Mouse (Mus musculus): Measurements from ENCODE around the gene Sema6b. TPM values are rescaled to one million over a fixed set of nuclear protein-coding genes. Genes with fewer than 3 reads are reported as not detected.

Gene Sema6b
- polyA plus RNA-seq, 1 experiment: 0.21 TPM

DNA sequence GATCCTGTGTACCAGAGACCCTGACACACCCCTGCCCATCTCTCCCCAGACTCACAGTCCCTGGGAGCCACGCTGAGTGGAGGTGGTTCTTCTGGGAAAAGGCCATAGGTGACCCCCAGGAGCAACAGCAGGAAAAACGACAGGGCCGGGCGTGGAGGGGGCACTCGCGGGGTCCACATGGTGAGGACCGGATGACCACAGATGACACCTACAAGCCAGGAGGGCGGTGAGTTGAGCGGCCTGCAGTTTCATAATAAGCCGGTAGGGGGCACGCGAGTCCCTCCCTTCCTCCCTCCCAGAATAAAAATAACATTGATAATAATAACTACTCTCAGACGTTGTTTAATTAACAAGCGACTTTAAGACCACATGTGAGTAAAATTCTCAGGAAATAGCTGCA is 7.5 kb downstream of the Sema6b start:
- TF ChIP-seq CTCF (IDR thresholded peaks at IDR 0.05; ENCODE audit: borderline replicate concordance, insufficient read depth, low read length) (peak; percentile 74), POLR2A (IDR thresholded peaks at IDR 0.05; ENCODE audit: low read depth, low read length) (no peak)
- no peak overlapping the region for H3K27ac ChIP-seq (ENCODE audit: insufficient read depth, low read length)
- peaks cover 3% of the 10 kb centered on the region; the same call in 1 of the 2 replicates for H3K4me1 ChIP-seq (ENCODE audit: control insufficient read depth, insufficient read depth, low read length)
- H3K4me3 ChIP-seq (ENCODE audit: insufficient read depth, low read length): no peak overlapping the region

- Histone ChIP-seq H3K4me1 (ENCODE audit: control insufficient read depth, insufficient read depth, low read length) (peaks cover 3% of the 10 kb centered on the region; the same call in 1 of the 2 replicates), H3K4me3 (ENCODE audit: insufficient read depth, low read length) (no peak overlapping the region), H3K27ac (ENCODE audit: insufficient read depth, low read length) (no peak overlapping the region)
- TF ChIP-seq CTCF (IDR thresholded peaks at IDR 0.05; ENCODE audit: borderline replicate concordance, insufficient read depth, low read length) (peak; percentile 50), POLR2A (IDR thresholded peaks at IDR 0.05; ENCODE audit: low read depth, low read length) (no peak)
Measured at GRCm38 (mm10) chr17:56131814-56132213, 8.3 kb downstream of the Sema6b start.

DNA sequence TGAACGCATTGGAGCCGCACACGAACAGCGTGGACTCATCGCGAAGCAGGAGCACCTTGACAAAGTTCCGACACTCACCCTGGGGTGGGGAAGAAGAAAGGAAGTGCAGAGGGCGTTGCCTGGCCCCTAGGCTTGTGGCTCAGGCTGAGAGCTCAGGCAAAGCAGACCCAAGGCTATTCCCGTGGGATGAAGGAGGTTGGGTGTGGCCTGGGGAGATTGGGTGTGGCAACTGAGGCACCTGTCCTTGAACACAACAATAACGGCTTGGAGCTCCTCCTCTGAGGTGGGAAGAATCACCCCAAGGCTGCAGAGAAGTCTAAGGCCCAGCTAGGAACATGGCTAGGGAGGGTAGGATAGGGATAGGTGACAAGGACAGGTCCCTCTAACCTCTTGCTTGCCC is 9.0 kb downstream of the Sema6b start:
- Histone ChIP-seq H3K4me1 (ENCODE audit: control insufficient read depth, insufficient read depth, low read length) (peaks cover 3% of the 10 kb centered on the region; the same call in 1 of the 2 replicates), H3K27ac (ENCODE audit: insufficient read depth, low read length) (no peak overlapping the region), H3K4me3 (ENCODE audit: insufficient read depth, low read length) (no peak overlapping the region)
- TF ChIP-seq POLR2A (IDR thresholded peaks at IDR 0.05; ENCODE audit: low read depth, low read length) (no peak), CTCF (IDR thresholded peaks at IDR 0.05; ENCODE audit: borderline replicate concordance, insufficient read depth, low read length) (no peak)

DNA sequence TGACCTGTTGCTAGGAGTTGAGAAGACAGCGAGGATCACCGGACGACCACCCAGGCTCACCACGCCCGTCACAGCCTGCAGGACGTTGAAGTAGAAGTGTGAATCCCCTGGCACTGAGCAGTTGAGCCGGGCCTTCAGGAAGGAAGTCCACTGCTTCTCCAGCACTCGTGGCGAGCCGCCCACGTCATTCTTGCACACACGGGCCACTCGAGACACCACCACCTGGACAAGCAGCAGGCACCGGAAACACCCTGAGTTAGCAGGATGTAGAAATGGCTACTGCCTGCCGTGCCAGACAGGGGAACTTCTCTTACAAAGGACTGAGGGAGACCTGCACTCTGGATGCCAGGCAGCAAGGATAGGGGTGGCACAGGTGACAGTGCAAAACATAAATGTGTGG is 11.9 kb downstream of the Sema6b start:
- no peak overlapping the region for H3K4me3 ChIP-seq (ENCODE audit: insufficient read depth, low read length)
- H3K27ac ChIP-seq (ENCODE audit: insufficient read depth, low read length): no peak overlapping the region
- H3K4me1 ChIP-seq (ENCODE audit: control insufficient read depth, insufficient read depth, low read length): no peaks in the 10 kb centered on the region
- no peak for TF ChIP-seq POLR2A (IDR thresholded peaks at IDR 0.05; ENCODE audit: low read depth, low read length)
- no peak for TF ChIP-seq CTCF (IDR thresholded peaks at IDR 0.05; ENCODE audit: borderline replicate concordance, insufficient read depth, low read length)

- Histone ChIP-seq H3K27ac (ENCODE audit: insufficient read depth, low read length) (no peak overlapping the region), H3K4me1 (ENCODE audit: control insufficient read depth, insufficient read depth, low read length) (no peaks in the 10 kb centered on the region), H3K4me3 (ENCODE audit: insufficient read depth, low read length) (no peak overlapping the region)
- TF ChIP-seq CTCF (IDR thresholded peaks at IDR 0.05; ENCODE audit: borderline replicate concordance, insufficient read depth, low read length) (no peak), POLR2A (IDR thresholded peaks at IDR 0.05; ENCODE audit: low read depth, low read length) (no peak)
Measured at GRCm38 (mm10) chr17:56126175-56126574, 14.0 kb downstream of the Sema6b start.

DNA sequence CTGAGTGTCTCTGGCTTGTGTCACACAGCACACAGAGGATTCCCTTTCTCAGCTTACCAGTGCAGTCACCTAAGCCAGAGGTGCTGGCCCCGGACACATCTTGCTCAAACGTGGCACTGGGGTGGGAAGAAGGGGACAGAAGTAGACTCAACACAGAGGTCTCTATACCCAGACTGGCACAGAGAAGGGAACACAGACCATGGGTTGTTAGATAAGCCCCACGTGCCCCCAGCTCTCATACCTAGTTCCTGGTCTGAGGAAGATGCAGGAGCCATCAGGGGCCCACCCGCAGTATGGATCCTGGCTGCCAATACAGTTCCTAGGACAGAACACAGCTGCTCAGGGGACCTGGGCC is 14.9 kb downstream of the Sema6b start:
- Histone ChIP-seq H3K4me3 (ENCODE audit: insufficient read depth, low read length) (no peak overlapping the region), H3K27ac (ENCODE audit: insufficient read depth, low read length) (no peak overlapping the region), H3K4me1 (ENCODE audit: control insufficient read depth, insufficient read depth, low read length) (no peaks in the 10 kb centered on the region)
- TF ChIP-seq CTCF (IDR thresholded peaks at IDR 0.05; ENCODE audit: borderline replicate concordance, insufficient read depth, low read length) (no peak), POLR2A (IDR thresholded peaks at IDR 0.05; ENCODE audit: low read depth, low read length) (no peak)

DNA sequence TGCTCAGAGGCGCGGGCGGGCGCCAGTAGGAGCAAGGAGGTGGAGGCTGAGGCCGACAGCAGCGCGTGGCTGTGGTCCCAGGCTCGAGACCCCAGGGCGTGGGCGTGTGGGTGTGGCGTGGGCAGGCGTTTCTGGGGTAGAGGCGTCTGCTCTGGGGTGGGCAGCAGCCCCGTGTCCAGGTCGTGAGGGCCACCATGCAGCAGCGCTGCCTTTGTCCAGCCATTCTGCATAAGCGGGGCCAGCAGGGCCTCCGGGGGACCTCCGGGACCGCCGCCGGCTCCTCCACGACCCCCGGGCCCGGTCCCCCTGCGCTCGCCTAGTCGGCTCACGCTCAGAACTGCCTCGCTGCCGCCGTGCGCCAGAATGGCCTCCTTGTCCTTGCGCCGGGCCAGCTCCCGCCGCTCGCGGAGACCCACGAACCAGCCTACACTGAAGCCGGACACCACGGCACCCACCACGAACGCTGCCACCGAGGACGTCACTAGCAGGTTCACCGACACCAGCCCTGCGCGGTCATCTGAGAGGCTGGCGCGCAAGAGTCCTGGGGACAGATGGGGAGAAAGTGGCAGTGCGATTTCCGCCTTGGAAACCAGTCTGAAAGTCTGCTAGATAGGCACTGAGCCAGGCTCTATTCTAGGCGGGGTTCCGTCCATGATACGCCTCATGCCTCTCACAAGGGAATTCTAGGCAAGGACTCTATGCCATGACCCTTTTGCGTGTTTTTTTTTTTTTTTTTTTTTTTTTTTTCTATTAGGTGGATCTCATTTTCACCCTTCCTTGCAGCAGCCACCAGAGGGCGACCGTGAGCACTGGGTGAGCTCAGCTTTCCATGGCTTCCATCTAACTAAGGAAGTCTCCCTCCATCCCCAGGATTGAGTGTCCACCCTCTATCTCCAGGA is 15.5 kb downstream of the Sema6b start:
- H3K4me1 ChIP-seq (ENCODE audit: control insufficient read depth, insufficient read depth, low read length): no peaks in the 10 kb centered on the region
- TF ChIP-seq POLR2A (IDR thresholded peaks at IDR 0.05; ENCODE audit: low read depth, low read length): no peak
- peak; percentile 86 for TF ChIP-seq CTCF (IDR thresholded peaks at IDR 0.05; ENCODE audit: borderline replicate concordance, insufficient read depth, low read length)
- H3K4me3 ChIP-seq (ENCODE audit: insufficient read depth, low read length): no peak overlapping the region
- H3K27ac ChIP-seq (ENCODE audit: insufficient read depth, low read length): no peak overlapping the region

GRCm38 (mm10) chr17:56123681-56124340 is 16.3 kb downstream of the Sema6b start:
- Histone ChIP-seq H3K4me1 (ENCODE audit: control insufficient read depth, insufficient read depth, low read length) (no peaks in the 10 kb centered on the region), H3K4me3 (ENCODE audit: insufficient read depth, low read length) (no peak overlapping the region), H3K27ac (ENCODE audit: insufficient read depth, low read length) (no peak overlapping the region)
- TF ChIP-seq CTCF (IDR thresholded peaks at IDR 0.05; ENCODE audit: borderline replicate concordance, insufficient read depth, low read length) (no peak), POLR2A (IDR thresholded peaks at IDR 0.05; ENCODE audit: low read depth, low read length) (no peak)

DNA sequence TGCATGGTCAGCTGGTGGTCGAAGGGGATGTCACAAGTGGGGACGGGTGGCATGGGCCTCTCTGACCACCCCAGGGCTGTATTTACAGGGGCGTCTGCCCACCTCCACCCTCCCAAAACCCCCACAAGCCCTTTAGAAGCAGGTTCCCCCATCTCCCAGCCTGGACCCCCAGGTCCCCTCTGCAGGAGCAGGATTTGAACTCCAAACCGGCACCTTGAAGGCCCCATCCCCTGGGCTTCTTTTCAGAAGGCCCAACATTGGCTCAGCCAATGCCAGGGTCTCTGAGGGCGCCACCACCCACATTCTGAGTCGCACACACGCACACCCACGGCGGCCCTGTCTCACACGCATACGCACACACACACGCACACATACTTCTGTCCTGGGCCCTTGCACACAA is 17.0 kb downstream of the Sema6b start:
- TF ChIP-seq CTCF (IDR thresholded peaks at IDR 0.05; ENCODE audit: borderline replicate concordance, insufficient read depth, low read length) (no peak), POLR2A (IDR thresholded peaks at IDR 0.05; ENCODE audit: low read depth, low read length) (no peak)
- Histone ChIP-seq H3K27ac (ENCODE audit: insufficient read depth, low read length) (no peak overlapping the region), H3K4me3 (ENCODE audit: insufficient read depth, low read length) (no peak overlapping the region), H3K4me1 (ENCODE audit: control insufficient read depth, insufficient read depth, low read length) (no peaks in the 10 kb centered on the region)

DNA sequence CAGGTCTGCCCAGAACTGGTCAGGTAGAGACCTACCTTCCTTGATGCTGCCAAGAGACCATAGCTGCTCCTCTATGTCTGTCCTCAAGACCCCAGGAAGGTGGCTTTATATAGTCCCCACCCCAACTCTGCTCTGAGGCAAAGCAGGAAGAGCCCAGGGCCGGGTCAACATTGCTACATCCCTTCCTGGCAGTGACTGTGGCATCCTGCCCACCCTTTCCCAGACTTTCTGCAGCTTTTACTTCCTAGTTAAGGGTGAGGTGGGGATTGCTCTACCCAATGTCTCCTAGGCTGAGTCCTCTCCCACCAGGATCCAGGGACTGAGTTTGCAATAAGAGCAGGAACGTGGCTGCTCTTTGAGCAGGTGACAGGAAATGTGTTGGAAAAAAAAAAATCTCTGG is 18.3 kb downstream of the Sema6b start, which contains the start of gene Lrg1:
Lrg1 (minus strand) TSS at position 176 of the 400 bp plus-strand sequence.
- no peaks in the 10 kb centered on the region for H3K4me1 ChIP-seq (ENCODE audit: control insufficient read depth, insufficient read depth, low read length)
- no peak within 1 kb of the TSS for H3K4me3 ChIP-seq (ENCODE audit: insufficient read depth, low read length)
- TF ChIP-seq CTCF (IDR thresholded peaks at IDR 0.05; ENCODE audit: borderline replicate concordance, insufficient read depth, low read length) (no peak), POLR2A (IDR thresholded peaks at IDR 0.05; ENCODE audit: low read depth, low read length) (no peak)
- H3K27ac ChIP-seq (ENCODE audit: insufficient read depth, low read length): no peak within 1 kb of the TSS
